Mouse (Mus musculus) large intestine, adult 2 months (tissue): Measurements from ENCODE around the gene Psg20. TPM values are rescaled to one million over a fixed set of nuclear protein-coding genes. Genes with fewer than 3 reads are reported as not detected.
"Not testable (repeated sequence)": the region's sequence is repeated elsewhere in the genome, so short reads cannot be mapped to it uniquely, and the experiment has no call there.

Source experiments
- DNase-seq: peaks from one replicate; pipeline ENCODE4 v3.0.0-alpha.2; 2012; ENCODE audit warnings: low read depth, low spot score
- WGBS: fragments of 180-500 bp; shearing (Covaris S2); methylation state at CpG from one replicate; pipeline ENCODE4 v1.1.7; 2018; 5-methylcytosine and 5-hydroxymethylcytosine counted together
- polyA plus RNA-seq: library from polyadenylated mRNA; depleted of rRNA; stranded (reverse); fragments of >200 nt; gene quantifications from 2 replicates; pipeline ENCODE4 v1.2.3, GENCODE M21; 2012; rRNA removed

Gene Psg20
- polyA plus RNA-seq: not detected in 2 replicates

GRCm38 (mm10) chr7:18686085-18686484 is at the start of gene Psg20:
Gene Psg20 (minus strand): TSS chr7:18686185.
- WGBS: 49% methylated on average over 2 of the region's 2 CpGs
- no peak for DNase-seq

- DNase-seq: no peak
- WGBS: 89% methylated on average over 1 of the region's 1 CpGs
Observed at GRCm38 (mm10) chr7:18734451-18734850, 48.5 kb upstream of the Psg20 start.

DNA sequence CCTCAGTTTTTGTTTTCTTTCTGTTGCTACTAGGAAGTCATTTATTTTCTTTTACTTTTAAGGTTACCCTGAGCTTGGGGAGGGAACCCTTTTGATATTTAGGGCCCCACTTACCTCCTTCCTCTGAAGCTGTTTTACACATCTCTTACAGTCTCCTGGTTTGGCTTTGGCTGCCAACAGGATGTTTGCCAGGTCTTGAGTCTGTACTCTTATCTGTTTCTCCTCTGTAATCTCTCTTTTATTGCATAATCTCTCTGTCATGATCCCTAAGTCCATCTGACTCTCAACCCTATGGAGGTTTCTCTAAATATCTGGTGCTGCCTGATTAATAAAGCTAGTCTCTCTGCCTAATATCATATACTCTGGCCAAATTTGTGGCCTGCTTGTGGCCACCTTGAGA is 47.1 kb upstream of the Psg20 start:
- no peak for DNase-seq

DNA sequence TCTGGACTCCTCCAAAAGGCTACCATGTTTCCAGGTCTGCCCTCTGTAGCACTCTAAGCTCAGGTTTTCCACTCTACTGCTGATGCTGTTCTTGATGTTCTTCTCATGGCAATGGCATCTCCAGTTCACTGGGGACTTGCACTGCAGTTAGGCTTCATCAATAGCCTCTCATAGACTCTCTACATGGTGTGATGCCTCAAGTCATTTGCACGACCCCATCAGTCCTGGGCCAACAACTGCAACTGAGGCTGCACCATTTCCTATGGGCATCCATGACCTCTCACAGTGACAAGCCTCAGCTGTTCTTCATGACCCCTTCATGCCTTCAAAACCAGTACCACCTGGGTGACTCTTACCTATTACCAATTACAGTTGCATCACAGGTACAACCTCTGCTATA is 42.4 kb upstream of the Psg20 start:
- 82% methylated on average over 1 of the region's 1 CpGs for WGBS
- DNase-seq: no peak

DNA sequence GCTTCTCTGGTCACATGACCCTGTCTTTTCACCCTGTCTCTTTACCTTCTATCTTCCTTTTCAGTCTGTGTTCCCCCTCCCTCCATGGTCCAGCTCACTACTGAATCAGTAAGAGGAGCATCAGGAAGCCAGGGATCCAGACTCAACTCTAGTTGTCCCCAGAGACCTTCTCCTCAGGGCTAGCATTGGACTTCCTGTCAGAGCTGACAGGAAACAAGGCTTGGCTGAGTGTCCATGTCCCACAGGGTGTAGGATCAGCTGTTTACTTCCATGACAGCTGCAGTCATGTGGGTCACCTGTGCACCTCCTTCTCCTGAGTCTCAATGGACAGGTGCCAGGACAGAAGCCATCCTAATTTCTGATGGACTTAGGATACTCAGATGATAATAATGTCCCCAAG is 39.9 kb upstream of the Psg20 start:
- DNase-seq: not testable (repeated sequence)

GRCm38 (mm10) chr7:18724001-18724400 is 38.0 kb upstream of the Psg20 start:
- WGBS: 77% methylated on average over 6 of the region's 6 CpGs
- no peak for DNase-seq

GRCm38 (mm10) chr7:18717790-18718189 is 31.8 kb upstream of the Psg20 start, which contains the start of gene Psg22:
Gene Psg22 (plus strand): TSS chr7:18718090.
- 31% methylated on average over 2 of the region's 2 CpGs for whole genome bisulfite sequencing
- no peak for DNase-seq

DNA sequence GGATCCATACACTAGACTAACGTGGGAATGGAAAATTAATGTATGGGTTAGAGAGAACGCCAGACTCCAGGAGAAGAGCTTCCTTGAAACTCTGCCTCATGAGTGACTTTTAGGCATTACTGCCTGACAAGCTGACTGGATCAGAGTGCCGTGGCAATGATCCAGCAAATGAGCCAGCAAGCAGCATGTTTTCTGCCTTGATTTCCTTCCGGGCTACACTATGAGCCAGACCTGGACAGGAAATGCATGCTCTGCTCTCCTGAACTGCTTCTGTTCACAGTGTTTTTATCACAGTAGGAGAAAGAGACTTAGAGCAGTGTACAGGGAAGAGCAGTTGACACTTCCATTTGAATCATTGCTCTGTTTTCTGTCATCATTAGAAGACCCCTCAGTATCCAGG is 29.6 kb upstream of the Psg20 start:
- DNase-seq: no peak
- 64% methylated on average over 4 of the region's 4 CpGs for WGBS

DNA sequence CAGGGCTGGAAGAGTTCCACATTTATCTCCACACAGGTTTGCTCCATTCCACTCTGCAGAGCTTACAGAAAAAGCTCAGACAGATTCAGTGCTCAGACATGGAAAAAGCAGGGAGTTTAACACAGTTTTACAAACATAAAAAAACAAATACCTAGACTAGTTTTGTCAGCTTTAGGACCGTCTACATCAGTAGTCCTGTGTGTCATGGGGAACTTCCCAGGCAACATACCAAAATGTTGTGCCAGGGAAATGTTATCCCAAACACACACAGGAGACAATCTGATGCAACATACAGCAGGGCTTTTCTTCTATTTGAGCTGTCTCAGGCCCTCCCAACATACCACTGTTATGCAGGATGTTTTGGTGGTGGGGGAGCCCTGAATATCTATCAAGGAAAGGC is 24.9 kb upstream of the Psg20 start:
- WGBS: 40% methylated on average over 1 of the region's 1 CpGs
- no peak for DNase-seq

DNA sequence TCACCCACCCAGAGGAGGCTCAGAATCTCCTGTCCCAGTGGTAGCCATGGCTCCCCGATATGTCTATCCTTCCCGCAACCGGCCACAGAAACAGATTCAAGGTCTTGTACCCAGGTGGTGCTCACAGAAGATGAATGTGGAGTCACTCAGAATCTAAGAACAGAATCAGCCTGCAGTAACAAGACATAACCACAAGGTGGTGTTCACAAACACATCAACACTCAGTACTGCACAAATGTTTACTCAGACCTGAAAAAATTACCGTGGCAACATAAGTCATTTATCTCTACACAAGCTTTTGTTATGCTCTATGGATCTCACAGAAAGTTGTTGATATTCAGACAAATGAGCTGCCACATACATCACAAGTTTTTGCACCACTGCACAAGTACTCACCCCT is 24.3 kb upstream of the Psg20 start:
- DNase-seq: not testable (repeated sequence)
- 68% methylated on average over 4 of the region's 4 CpGs for WGBS

DNA sequence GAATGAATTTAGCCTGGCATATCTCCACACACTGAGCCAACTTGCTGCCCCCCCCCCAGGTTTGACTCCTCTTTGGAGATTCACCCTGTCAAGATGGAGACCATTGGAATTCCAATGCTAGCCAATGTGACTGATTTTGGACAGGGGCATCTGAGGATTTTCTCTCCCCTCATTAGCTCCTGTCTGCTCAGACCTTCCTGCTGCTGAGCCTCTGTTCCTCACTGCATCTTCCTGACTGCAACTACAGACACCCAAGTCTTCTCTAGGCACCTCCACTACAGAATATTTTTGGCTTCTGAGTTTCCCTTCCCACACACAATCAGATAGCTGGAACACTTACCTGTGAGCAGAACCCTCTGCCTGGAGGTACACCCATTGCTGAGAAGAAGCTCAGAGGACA is 399 bp downstream of the Psg20 start:
- DNase-seq: no peak

GRCm38 (mm10) chr7:18679772-18680171 is 6.2 kb downstream of the Psg20 start:
- no peak for DNase-seq
- 56% methylated on average over 2 of the region's 2 CpGs for WGBS

DNA sequence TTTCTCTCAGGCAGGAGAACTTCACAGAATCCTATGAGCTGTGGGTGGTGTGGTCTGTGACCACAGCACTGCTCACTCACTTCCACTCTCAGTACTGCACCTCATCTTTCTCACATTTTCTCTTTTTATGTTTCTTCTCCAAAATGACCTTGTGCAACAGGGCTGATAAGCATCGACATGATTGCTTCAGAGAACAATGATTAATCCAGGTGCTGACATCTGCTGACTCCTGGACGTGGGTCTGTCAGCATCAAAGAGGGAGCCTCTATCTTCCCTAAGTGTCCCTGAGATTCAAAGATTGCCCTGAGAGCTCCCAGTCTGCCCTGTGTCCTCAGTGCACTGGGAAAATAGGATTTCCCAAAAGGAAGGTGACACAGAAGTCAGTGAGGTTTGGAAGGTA is 29.4 kb downstream of the Psg20 start, which contains the start of gene Psg21:
Psg21 (minus strand) TSS at position 101 of the 400 bp plus-strand sequence.
- 35% methylated on average over 2 of the region's 2 CpGs for WGBS
- DNase-seq: not testable (repeated sequence)

DNA sequence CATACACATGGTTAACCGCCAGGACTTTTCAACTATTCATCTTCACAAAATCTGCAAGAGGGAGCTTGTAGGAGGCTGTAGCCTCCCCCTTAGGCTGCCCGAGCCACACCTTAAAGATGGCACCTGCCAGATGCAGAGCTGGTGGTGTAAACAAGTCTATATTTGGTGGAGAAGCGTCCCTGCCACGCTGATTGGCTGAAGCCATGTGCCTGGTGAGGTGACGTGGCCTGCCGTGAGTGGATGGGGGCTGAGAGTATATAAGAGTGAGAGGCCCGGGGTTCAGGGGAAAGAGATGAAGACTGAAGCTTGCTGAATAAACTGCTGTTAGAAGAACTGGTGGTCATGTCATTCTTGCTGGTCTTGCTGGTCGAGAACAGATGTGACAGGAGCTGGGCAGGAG is 59.1 kb downstream of the Psg20 start:
- 76% methylated on average over 8 of the region's 8 CpGs for WGBS
- DNase-seq: not testable (repeated sequence)

Other genes with a start within 250 kb of the Psg20 start
- gene Psg26, start 202.0 kb downstream of the Psg20 start, polyA plus RNA-seq: 0.35 TPM in 1 of 2 replicates, not detected in the other
- 0.23 TPM in 1 of 2 replicates, not detected in the other for gene Psg25, start 153.9 kb downstream of the Psg20 start, polyA plus RNA-seq
- 0.29 TPM in 1 of 2 replicates, not detected in the other for gene Psg27, start 118.9 kb downstream of the Psg20 start, polyA plus RNA-seq
- gene Psg23, start 69.7 kb downstream of the Psg20 start, polyA plus RNA-seq: 0.04 TPM in 1 of 2 replicates, not detected in the other
- not detected in 2 replicates for gene Psg21, start 29.5 kb downstream of the Psg20 start, polyA plus RNA-seq
- not detected in 2 replicates for gene Psg22, start 31.9 kb upstream of the Psg20 start, polyA plus RNA-seq
- not detected in 2 replicates for gene Psg19, start 112.3 kb upstream of the Psg20 start, polyA plus RNA-seq
- 0.04 and 0.05 TPM in 2 replicates for gene Psg17, start 135.4 kb upstream of the Psg20 start, polyA plus RNA-seq
- gene Mill2, start 153.8 kb upstream of the Psg20 start, polyA plus RNA-seq: 3.2 and 3.3 TPM in 2 replicates
- gene Pglyrp1, start 185.1 kb upstream of the Psg20 start, polyA plus RNA-seq: 539 and 693 TPM in 2 replicates
- 19.2 and 25.2 TPM in 2 replicates for gene Ccdc61, start 224.2 kb upstream of the Psg20 start, polyA plus RNA-seq
- gene Nova2, start 239.7 kb upstream of the Psg20 start, polyA plus RNA-seq: 0.17 and 0.21 TPM in 2 replicates